ENCODE assay signal across 12 mouse cellular contexts in the genomic region with DNA sequence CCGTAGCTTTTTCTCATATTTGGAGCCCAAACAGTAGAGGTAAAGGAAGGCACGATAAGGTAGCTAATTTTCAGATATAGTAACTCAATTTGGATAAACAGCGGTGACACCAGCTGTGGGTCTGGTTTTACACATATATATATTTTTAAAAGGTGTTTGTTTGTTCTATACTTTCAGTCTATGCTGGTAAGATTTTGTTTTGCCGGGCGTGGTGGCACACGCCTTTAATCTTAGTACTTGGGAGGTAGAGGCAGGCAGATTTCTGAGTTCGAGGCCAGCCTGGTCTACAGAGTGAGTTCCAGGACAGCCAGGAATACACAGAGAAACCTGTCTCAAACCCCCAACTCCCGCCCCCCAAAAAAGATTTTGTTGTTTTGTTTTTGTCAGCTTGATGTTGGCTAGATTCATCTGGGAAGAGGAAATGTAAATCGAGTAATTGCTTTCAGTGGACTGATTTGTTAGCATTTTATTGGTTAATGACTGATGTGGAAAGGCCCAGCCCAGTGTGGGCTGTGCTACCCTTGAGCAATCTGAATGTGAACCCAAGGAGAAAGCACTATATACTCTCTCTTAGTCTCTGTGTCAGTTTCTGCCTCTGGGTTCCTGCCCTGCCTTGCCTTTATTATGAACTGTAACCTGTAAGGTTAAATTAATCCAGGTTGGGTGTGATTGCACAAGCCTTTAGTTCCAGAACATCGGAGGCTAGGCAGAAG. TPM values are rescaled to one million over a fixed set of nuclear protein-coding genes. Genes with fewer than 3 reads are reported as not detected.
DNase-seq lines count a peak whose midpoint lies in the region; ATAC-seq and TF ChIP-seq lines count a peak whose summit lies in the region.
"Had no signal": no experiment of that assay in that cellular context is flagged by ENCODE, and none has a peak within 500 bp of the region (broad histone marks: within the 10 kb centered on the region; RNA-seq: fewer than 3 reads in every experiment).

No protein-coding gene starts in this region.

- no peak overlapping the region for H3K9ac ChIP-seq in intestine, embryonic 14.5 days (ENCODE audit: low read length)
- no peak overlapping the region for H3K9ac ChIP-seq in intestine, embryonic 15.5 days
- peak overlapping the region; percentile 61 for H3K9ac ChIP-seq in MEL (ENCODE audit: control insufficient read depth, low read depth, low read length, poor library complexity, severe bottlenecking)
- H3K9ac ChIP-seq in forebrain, embryonic 13.5 days: no peak overlapping the region
- H3K9ac ChIP-seq in liver, embryonic 13.5 days: peak overlapping the region; percentile 47; the same call in 1 of the 2 replicates

- H3K36me3 ChIP-seq in intestine, embryonic 14.5 days (ENCODE audit: control insufficient read depth, insufficient read depth, low read length): peaks cover 5% of the 10 kb centered on the region
- H3K36me3 ChIP-seq in intestine, embryonic 15.5 days: 0 out of 2 replicates have a peak, but pooled peaks cover 5% of the 10 kb centered on the region
- peaks cover 0 to 25% of the 10 kb centered on the region in 2 experiments; a peak in 2 of 4 replicates for H3K36me3 ChIP-seq in MEL (ENCODE audit: control insufficient read depth in 1 of 2, insufficient read depth in 2 of 2, low read length in 2 of 2)
- peaks cover 8% of the 10 kb centered on the region for H3K36me3 ChIP-seq in forebrain, embryonic 13.5 days (ENCODE audit: poor library complexity, severe bottlenecking)
- peaks cover 7% of the 10 kb centered on the region for H3K36me3 ChIP-seq in liver, embryonic 13.5 days

- 84% methylated on average over 10 of the region's 10 CpGs for WGBS in intestine, embryonic 14.5 days
- WGBS in intestine, embryonic 15.5 days: 78% methylated on average over 10 of the region's 10 CpGs
- 88% methylated on average over 10 of the region's 10 CpGs for WGBS in forebrain, embryonic 13.5 days
- WGBS in liver, embryonic 13.5 days (ENCODE audit: insufficient replicate concordance): 72% methylated on average over 10 of the region's 10 CpGs

- intact Hi-C loops in left cerebral cortex, postnatal 14 days (cut with DNase I): no loop called here

- H3K79me2 ChIP-seq in MEL (ENCODE audit: control insufficient read depth, insufficient read depth, low read length, poor library complexity): peaks cover 23% of the 10 kb centered on the region

- H3K4me2 ChIP-seq in intestine, embryonic 14.5 days (ENCODE audit: low read length): no peak overlapping the region
- no peak overlapping the region for H3K4me2 ChIP-seq in intestine, embryonic 15.5 days (replicated peaks)
- no peak overlapping the region for H3K4me2 ChIP-seq in forebrain, embryonic 13.5 days
- H3K4me2 ChIP-seq in liver, embryonic 13.5 days: peak overlapping the region; percentile 56

- TF ChIP-seq EP300 in MEL (IDR thresholded peaks at IDR 0.05; ENCODE audit: low read depth in 1 of 2, low read length in 2 of 2): peak in 1 of 2 experiments; percentile 30; a peak in 1 of 4 replicates

- peaks cover 12% of the 10 kb centered on the region for H3K4me1 ChIP-seq in intestine, embryonic 14.5 days (replicated peaks; ENCODE audit: control insufficient read depth, insufficient read depth, low read length)
- H3K4me1 ChIP-seq in intestine, embryonic 15.5 days (replicated peaks): peaks cover 27% of the 10 kb centered on the region
- H3K4me1 ChIP-seq in MEL (ENCODE audit: control insufficient read depth in 1 of 2, insufficient read depth in 2 of 2, low read length in 2 of 2): peaks cover 15 to 35% of the 10 kb centered on the region in 2 experiments
- peaks cover 26% of the 10 kb centered on the region for H3K4me1 ChIP-seq in forebrain, embryonic 13.5 days
- H3K4me1 ChIP-seq in liver, embryonic 13.5 days (replicated peaks): peaks cover 54% of the 10 kb centered on the region

- no peak for DNase-seq in intestine, embryonic 14.5 days (ENCODE audit: low spot score)
- DNase-seq in MEL (ENCODE audit: low read depth, low spot score): peak; percentile 64
- DNase-seq in liver, embryonic 13.5 days: no peak
- no peak for DNase-seq in left cerebral cortex, postnatal 14 days (ENCODE audit: low spot score in 2 of 2)
- DNase-seq in ovary, postnatal 36 days (ENCODE audit: low spot score): no peak
- DNase-seq in cerebellum, adult 11 months: no peak

- H3K4me3 ChIP-seq in intestine, embryonic 14.5 days (ENCODE audit: low read depth, low read length): 0 out of 2 replicates have a peak overlapping the region, but pooled peaks have one; percentile 71
- no peak overlapping the region for H3K4me3 ChIP-seq in intestine, embryonic 15.5 days (replicated peaks)
- H3K4me3 ChIP-seq in MEL (ENCODE audit: control insufficient read depth in 1 of 2, insufficient read depth in 1 of 2, low read depth in 2 of 2, low read length in 2 of 2): peak overlapping the region; percentile 45 to 73
- H3K4me3 ChIP-seq in forebrain, embryonic 13.5 days: peak overlapping the region; percentile 73; the same call in 1 of the 2 replicates
- H3K4me3 ChIP-seq in liver, embryonic 13.5 days (replicated peaks): peak overlapping the region; percentile 42; the same call in 1 of the 2 replicates

- no peak for ATAC-seq in intestine, embryonic 14.5 days (replicated peaks; ENCODE audit: low FRiP score, low TSS enrichment, low read depth)
- ATAC-seq in intestine, embryonic 15.5 days: no peak
- ATAC-seq in forebrain, embryonic 13.5 days: no peak
- ATAC-seq in liver, embryonic 13.5 days (ENCODE audit: low read depth): no peak

- H3K27ac ChIP-seq in intestine, embryonic 14.5 days (ENCODE audit: low read depth): no peak overlapping the region
- no peak overlapping the region for H3K27ac ChIP-seq in intestine, embryonic 15.5 days
- peak overlapping the region; percentile 31; the same call in 1 of the 2 replicates for H3K27ac ChIP-seq in MEL (ENCODE audit: control insufficient read depth, low read depth, low read length)
- H3K27ac ChIP-seq in forebrain, embryonic 13.5 days: no peak overlapping the region
- H3K27ac ChIP-seq in liver, embryonic 13.5 days: no peak overlapping the region

- TF ChIP-seq CTCF in MEL (IDR thresholded peaks at IDR 0.05 in 2 of 3, conservative IDR thresholded peaks at IDR 0.05 in 1 of 3; ENCODE audit: control insufficient read depth in 1 of 3, insufficient read depth in 1 of 3, low read depth in 2 of 3, low read length in 3 of 3, poor library complexity in 1 of 3, severe bottlenecking in 1 of 3): no peak

- no peaks in the 10 kb centered on the region for H3K9me3 ChIP-seq in intestine, embryonic 14.5 days (ENCODE audit: control insufficient read depth, low read length)
- H3K9me3 ChIP-seq in intestine, embryonic 15.5 days: no peaks in the 10 kb centered on the region
- no peaks in the 10 kb centered on the region for H3K9me3 ChIP-seq in MEL (replicated peaks; ENCODE audit: insufficient read depth, low read length)
- H3K9me3 ChIP-seq in forebrain, embryonic 13.5 days (replicated peaks): no peaks in the 10 kb centered on the region
- H3K9me3 ChIP-seq in liver, embryonic 13.5 days (replicated peaks): no peaks in the 10 kb centered on the region

- TF ChIP-seq RAD21 in MEL (IDR thresholded peaks at IDR 0.05; ENCODE audit: low read depth, low read length): no peak

- no peak for TF ChIP-seq POLR2A in MEL (IDR thresholded peaks at IDR 0.05; ENCODE audit: control insufficient read depth in 1 of 2, insufficient read depth in 1 of 2, low read depth in 1 of 2, low read length in 2 of 2, poor library complexity in 1 of 2)

- H3K27me3 ChIP-seq in intestine, embryonic 14.5 days (replicated peaks; ENCODE audit: control insufficient read depth, insufficient read depth, low read length): no peaks in the 10 kb centered on the region
- no peaks in the 10 kb centered on the region for H3K27me3 ChIP-seq in intestine, embryonic 15.5 days (replicated peaks)
- no peaks in the 10 kb centered on the region for H3K27me3 ChIP-seq in MEL (ENCODE audit: control insufficient read depth in 1 of 2, insufficient read depth in 2 of 2, low read length in 2 of 2)
- no peaks in the 10 kb centered on the region for H3K27me3 ChIP-seq in forebrain, embryonic 13.5 days
- no peaks in the 10 kb centered on the region; the same call in 1 of the 2 replicates for H3K27me3 ChIP-seq in liver, embryonic 13.5 days

RNA-seq across cellular contexts. Expression of gene Slc25a44, which starts 0.9 kb away (rescaled TPM):
- polyA plus RNA-seq in intestine, embryonic 14.5 days (2014; fragmentation: Nextera tagmentation; extraction: Ambion mirVana): 19.7 and 20.1 TPM in 2 replicates
- 17.2 and 17.3 TPM in 2 replicates for polyA plus RNA-seq in intestine, embryonic 15.5 days (2015; fragmentation: Nextera tagmentation; extraction: Ambion mirVana)
- 26.2 and 30.5 TPM in 2 replicates for total RNA-seq in MEL (2012; rRNA removed)
- 10 to 100 TPM in 1 of 2 experiments, not detected in 1; 34.6 TPM for polyA plus RNA-seq in MEL (2012; ENCODE audit: insufficient read depth in 1 of 2, insufficient read length in 2 of 2, low read depth in 1 of 2, low replicate concordance in 2 of 2, missing spikeins in 1 of 2)
- 23.0 and 26.2 TPM in 2 replicates for polyA plus RNA-seq in forebrain, embryonic 13.5 days (2015; fragmentation: Nextera tagmentation; extraction: Ambion mirVana)
- polyA plus RNA-seq in liver, embryonic 13.5 days (2015; fragmentation: Nextera tagmentation; extraction: Ambion mirVana): 10.4 and 13.2 TPM in 2 replicates
- total RNA-seq in left cerebral cortex, postnatal 14 days (2021): 10 to 100 TPM; 69.6 to 71.3 TPM

RNA-seq across cellular contexts. Expression of gene Pmf1, which starts 15.7 kb away (rescaled TPM):
- polyA plus RNA-seq in intestine, embryonic 14.5 days (2014; fragmentation: Nextera tagmentation; extraction: Ambion mirVana): 150 and 154 TPM in 2 replicates
- polyA plus RNA-seq in intestine, embryonic 15.5 days (2015; fragmentation: Nextera tagmentation; extraction: Ambion mirVana): 127 and 128 TPM in 2 replicates
- total RNA-seq in MEL (2012; rRNA removed): 139 and 144 TPM in 2 replicates
- polyA plus RNA-seq in MEL (2012; ENCODE audit: insufficient read depth in 1 of 2, insufficient read length in 2 of 2, low read depth in 1 of 2, low replicate concordance in 2 of 2, missing spikeins in 1 of 2): 100 to 1,000 TPM in 1 of 2 experiments, not detected in 1; 357 TPM
- polyA plus RNA-seq in forebrain, embryonic 13.5 days (2015; fragmentation: Nextera tagmentation; extraction: Ambion mirVana): 107 TPM in 2 replicates
- polyA plus RNA-seq in liver, embryonic 13.5 days (2015; fragmentation: Nextera tagmentation; extraction: Ambion mirVana): 97.1 and 105 TPM in 2 replicates
- 1 to 10 TPM; 5.7 to 7.8 TPM for total RNA-seq in left cerebral cortex, postnatal 14 days (2021)

RNA-seq across cellular contexts. Expression of gene Sema4a, which starts 35.1 kb away (rescaled TPM):
- 11.1 and 13.3 TPM in 2 replicates for polyA plus RNA-seq in intestine, embryonic 14.5 days (2014; fragmentation: Nextera tagmentation; extraction: Ambion mirVana)
- 30.9 and 39.2 TPM in 2 replicates for polyA plus RNA-seq in intestine, embryonic 15.5 days (2015; fragmentation: Nextera tagmentation; extraction: Ambion mirVana)
- 31.4 and 45.3 TPM in 2 replicates for total RNA-seq in MEL (2012; rRNA removed)
- 10 to 100 TPM in 1 of 2 experiments, not detected in 1; 33.5 TPM for polyA plus RNA-seq in MEL (2012; ENCODE audit: insufficient read depth in 1 of 2, insufficient read length in 2 of 2, low read depth in 1 of 2, low replicate concordance in 2 of 2, missing spikeins in 1 of 2)
- polyA plus RNA-seq in forebrain, embryonic 13.5 days (2015; fragmentation: Nextera tagmentation; extraction: Ambion mirVana): 13.7 and 16.7 TPM in 2 replicates
- 13.8 and 15.8 TPM in 2 replicates for polyA plus RNA-seq in liver, embryonic 13.5 days (2015; fragmentation: Nextera tagmentation; extraction: Ambion mirVana)
- total RNA-seq in left cerebral cortex, postnatal 14 days (2021): 10 to 100 TPM; 51.3 to 57.7 TPM

RNA-seq across cellular contexts. Expression of gene Bglap, which starts 41.6 kb away (rescaled TPM):
- polyA plus RNA-seq in intestine, embryonic 14.5 days (2014; fragmentation: Nextera tagmentation; extraction: Ambion mirVana): 0.64 TPM in 1 of 2 replicates, not detected in the other
- not detected in 2 replicates for polyA plus RNA-seq in intestine, embryonic 15.5 days (2015; fragmentation: Nextera tagmentation; extraction: Ambion mirVana)
- total RNA-seq in MEL (2012; rRNA removed): not detected in 2 replicates
- under 1 TPM in 1 of 2 experiments, not detected in 1; 0.17 TPM for polyA plus RNA-seq in MEL (2012; ENCODE audit: insufficient read depth in 1 of 2, insufficient read length in 2 of 2, low read depth in 1 of 2, low replicate concordance in 2 of 2, missing spikeins in 1 of 2)
- polyA plus RNA-seq in forebrain, embryonic 13.5 days (2015; fragmentation: Nextera tagmentation; extraction: Ambion mirVana): 0.54 TPM in 1 of 2 replicates, not detected in the other
- not detected in 2 replicates for polyA plus RNA-seq in liver, embryonic 13.5 days (2015; fragmentation: Nextera tagmentation; extraction: Ambion mirVana)
- 1 to 10 TPM; 1.5 to 1.8 TPM for total RNA-seq in left cerebral cortex, postnatal 14 days (2021)
- total RNA-seq: adrenal gland, postnatal 25 days; ES-E14; layer of hippocampus, adult 18-20 months had no signal

RNA-seq across cellular contexts. Expression of gene Bglap2, which starts 47.4 kb away (rescaled TPM):
- polyA plus RNA-seq in intestine, embryonic 14.5 days (2014; fragmentation: Nextera tagmentation; extraction: Ambion mirVana): not detected in 2 replicates
- not detected in 2 replicates for polyA plus RNA-seq in intestine, embryonic 15.5 days (2015; fragmentation: Nextera tagmentation; extraction: Ambion mirVana)
- total RNA-seq in MEL (2012; rRNA removed): not detected in 2 replicates
- polyA plus RNA-seq in MEL (2012; ENCODE audit: insufficient read depth in 1 of 2, insufficient read length in 2 of 2, low read depth in 1 of 2, low replicate concordance in 2 of 2, missing spikeins in 1 of 2): not detected
- polyA plus RNA-seq in forebrain, embryonic 13.5 days (2015; fragmentation: Nextera tagmentation; extraction: Ambion mirVana): not detected in 2 replicates
- not detected in 2 replicates for polyA plus RNA-seq in liver, embryonic 13.5 days (2015; fragmentation: Nextera tagmentation; extraction: Ambion mirVana)
- 1 to 10 TPM in 1 of 2 experiments, not detected in 1; 1.4 TPM for total RNA-seq in left cerebral cortex, postnatal 14 days (2021)
- total RNA-seq: ES-E14; gastrocnemius, postnatal 25 days; layer of hippocampus, adult 18-20 months had no signal

Comparison
In these comparisons a context has a peak if more than half of its experiments do, and no peak if none do; other contexts are left out.
1. H3K9ac ChIP-seq: peak in MEL (single experiment) and liver, embryonic 13.5 days (single experiment); none in intestine, embryonic 14.5 days (single experiment), intestine, embryonic 15.5 days (single experiment) and forebrain, embryonic 13.5 days (single experiment).